Mouse (Mus musculus) liver, adult 2 months (tissue): ENCODE data around the gene Ankrd24. TPM values are rescaled to one million over a fixed set of nuclear protein-coding genes. Genes with fewer than 3 reads are reported as not detected.

ENCODE experiments used
- DNase-seq: peaks from one replicate; pipeline ENCODE4 v3.0.0-alpha.2; 2011; ENCODE audit warnings: low read depth, low spot score; ENCODE audit errors: extremely low read depth
- H3K27ac ChIP-seq: fragments of 200-500 bp; replicated peaks from 2 replicates; pipeline ENCODE4 v1.5.1; 2012; ENCODE audit warnings: low read depth, mild to moderate bottlenecking, control low read depth, inconsistent platforms, low read length; ENCODE audit not compliant: insufficient read depth
- H3K27me3 ChIP-seq: fragments of 200-500 bp; 2 replicates; pipeline ENCODE4 v1.6.1; 2012; ENCODE audit warnings: mild to moderate bottlenecking, moderate library complexity, low read length, inconsistent platforms; ENCODE audit not compliant: control insufficient read depth, insufficient read depth
- H3K36me3 ChIP-seq: fragments of 200-500 bp; 2 replicates; pipeline ENCODE4 v1.6.1; 2012; ENCODE audit warnings: low read length, inconsistent platforms; ENCODE audit not compliant: control insufficient read depth, insufficient read depth
- H3K4me1 ChIP-seq: fragments of 200-500 bp; 2 replicates; pipeline ENCODE4 v1.6.1; 2011; ENCODE audit warnings: low read length; ENCODE audit not compliant: control insufficient read depth, insufficient read depth
- H3K4me3 ChIP-seq: fragments of 200-500 bp; 2 replicates; pipeline ENCODE4 v1.5.1; 2011; ENCODE audit warnings: low read depth, mild to moderate bottlenecking, control low read depth, low read length, moderate library complexity; ENCODE audit not compliant: insufficient read depth
- H3K79me2 ChIP-seq: fragments of 200-500 bp; 2 replicates; pipeline ENCODE4 v1.6.1; 2012; ENCODE audit warnings: inconsistent platforms, mild to moderate bottlenecking, low read length, moderate library complexity; ENCODE audit not compliant: control insufficient read depth, insufficient read depth
- H3K9ac ChIP-seq: fragments of 200-500 bp; 2 replicates; pipeline ENCODE4 v1.6.1; 2012; ENCODE audit warnings: low read depth, mild to moderate bottlenecking, control low read depth, inconsistent platforms, low read length
- CTCF ChIP-seq: fragments of 200-500 bp; IDR thresholded peaks from 2 replicates; pipeline ENCODE4 v1.5.1; 2011; ENCODE audit warnings: low read depth, low read length, control low read depth
- POLR2A ChIP-seq: fragments of 200-500 bp; IDR thresholded peaks from 2 replicates; pipeline ENCODE4 v1.6.1; 2011; ENCODE audit warnings: low read length, control low read depth; ENCODE audit not compliant: insufficient read depth; ENCODE audit errors: extremely low read depth
- WGBS: fragments of 180-500 bp; shearing (Covaris S2); methylation state at CpG from one replicate; pipeline ENCODE4 v1.1.7; 2018; 5-methylcytosine and 5-hydroxymethylcytosine counted together
- polyA plus RNA-seq: library from polyadenylated mRNA; depleted of rRNA; stranded (reverse); fragments of >200 nt; gene quantifications from 2 replicates; pipeline ENCODE4 v1.2.3, GENCODE M21; 2012
- total RNA-seq: library from RNA; depleted of rRNA; stranded (reverse); fragments of >200 nt; gene quantifications from 2 replicates; pipeline ENCODE4 v1.2.3, GENCODE M21; 2014

The Ankrd24 gene
- total and polyA plus RNA-seq, 2 experiments: 6.6 to 19.5 TPM

- no peaks in the 10 kb centered on the region for H3K36me3 ChIP-seq
- no peak overlapping the region for H3K27ac ChIP-seq
- no peaks in the 10 kb centered on the region for H3K79me2 ChIP-seq
- TF ChIP-seq POLR2A (no peak), CTCF (no peak)
- H3K27me3 ChIP-seq: no peaks in the 10 kb centered on the region
- DNase-seq: no peak
- H3K9ac ChIP-seq: no peak overlapping the region
- WGBS: 56% methylated on average over 3 of the region's 3 CpGs
- H3K4me3 ChIP-seq: no peak overlapping the region
- peaks cover 6% of the 10 kb centered on the region; the same call in 1 of the 2 replicates for H3K4me1 ChIP-seq
Observed at GRCm38 (mm10) chr10:81598342-81598741, 30.0 kb upstream of the Ankrd24 start.

DNA sequence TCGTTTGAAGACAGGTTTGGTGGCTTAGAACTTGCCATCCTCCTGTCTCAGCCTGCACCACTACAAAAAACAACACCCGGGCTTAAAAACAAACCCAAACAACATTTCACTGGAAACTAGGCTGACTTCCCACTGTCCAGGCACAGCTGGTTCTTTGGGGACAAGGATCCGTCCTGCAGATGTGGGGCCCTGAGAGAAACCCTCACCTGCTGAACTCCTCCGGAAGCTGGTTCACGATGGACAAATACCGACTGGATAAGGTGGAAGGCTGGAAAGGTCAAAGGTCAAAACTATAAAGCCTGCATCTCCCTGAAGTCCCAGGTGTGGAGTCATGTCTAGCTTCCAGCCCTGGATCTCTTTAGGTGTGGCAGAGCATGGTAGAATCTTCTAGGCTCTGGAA is 29.5 kb upstream of the Ankrd24 start:
- Histone ChIP-seq H3K9ac (no peak overlapping the region), H3K79me2 (no peaks in the 10 kb centered on the region), H3K4me1 (peaks cover 6% of the 10 kb centered on the region; the same call in 1 of the 2 replicates), H3K27ac (no peak overlapping the region), H3K4me3 (no peak overlapping the region), H3K27me3 (no peaks in the 10 kb centered on the region), H3K36me3 (no peaks in the 10 kb centered on the region)
- no peak for DNase-seq
- TF ChIP-seq CTCF: no peak
- 25% methylated on average over 6 of the region's 6 CpGs for WGBS

DNA sequence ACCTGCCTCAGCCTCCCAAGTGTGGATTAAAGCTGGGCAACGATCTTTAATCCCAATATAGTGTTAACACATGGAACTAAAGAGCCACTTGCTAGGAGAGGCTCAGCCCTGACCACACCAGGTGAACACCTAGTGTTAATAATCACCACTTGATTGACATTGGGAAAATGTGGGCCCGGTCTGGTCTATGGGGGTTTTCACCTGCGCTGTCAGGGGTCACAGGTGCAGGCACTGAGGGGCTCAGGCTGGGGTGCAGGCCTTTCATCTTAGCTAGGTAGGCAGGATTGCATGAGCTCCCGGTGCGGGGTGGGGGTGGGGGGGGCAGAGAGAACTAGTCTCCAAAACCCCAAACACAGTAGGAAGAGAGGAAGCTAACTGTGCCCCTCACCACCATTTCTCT is 28.7 kb upstream of the Ankrd24 start:
- no peak overlapping the region for H3K9ac ChIP-seq
- 79% methylated on average over 5 of the region's 5 CpGs for WGBS
- no peak overlapping the region for H3K27ac ChIP-seq
- DNase-seq: no peak
- H3K79me2 ChIP-seq: no peaks in the 10 kb centered on the region
- no peaks in the 10 kb centered on the region for H3K27me3 ChIP-seq
- H3K4me1 ChIP-seq: peaks cover 7% of the 10 kb centered on the region
- H3K4me3 ChIP-seq: no peak overlapping the region
- H3K36me3 ChIP-seq: no peaks in the 10 kb centered on the region
- TF ChIP-seq POLR2A (no peak), CTCF (no peak)

- Histone ChIP-seq H3K4me3 (no peak overlapping the region), H3K4me1 (peaks cover 10% of the 10 kb centered on the region), H3K27ac (no peak overlapping the region), H3K9ac (no peak overlapping the region), H3K27me3 (no peaks in the 10 kb centered on the region), H3K79me2 (no peaks in the 10 kb centered on the region), H3K36me3 (no peaks in the 10 kb centered on the region)
- DNase-seq: no peak
- TF ChIP-seq POLR2A (no peak), CTCF (no peak)
- WGBS: 81% methylated on average over 10 of the region's 10 CpGs
Observed at GRCm38 (mm10) chr10:81600096-81600495, 28.2 kb upstream of the Ankrd24 start.

- peak; percentile 87 for DNase-seq
- H3K4me3 ChIP-seq: peak within 1 kb of the TSS; percentile 15; the same call in 1 of the 2 replicates
- H3K4me1 ChIP-seq: peaks cover 10% of the 10 kb centered on the region
- no peaks in the 10 kb centered on the region for H3K36me3 ChIP-seq
- under 1% methylated on average over 28 of the region's 28 CpGs for WGBS
- no peak for TF ChIP-seq CTCF
- no peak for TF ChIP-seq POLR2A
- no peaks in the 10 kb centered on the region for H3K27me3 ChIP-seq
- H3K27ac ChIP-seq: peak within 1 kb of the TSS; percentile 30
- peak within 1 kb of the TSS; percentile 47 for H3K9ac ChIP-seq
- H3K79me2 ChIP-seq: no peaks in the 10 kb centered on the region
Observed at GRCm38 (mm10) chr10:81600738-81601203, 27.6 kb upstream of the Ankrd24 start, which contains the start of gene Tle6. Gene Tle6 (minus strand): TSS chr10:81601073.

DNA sequence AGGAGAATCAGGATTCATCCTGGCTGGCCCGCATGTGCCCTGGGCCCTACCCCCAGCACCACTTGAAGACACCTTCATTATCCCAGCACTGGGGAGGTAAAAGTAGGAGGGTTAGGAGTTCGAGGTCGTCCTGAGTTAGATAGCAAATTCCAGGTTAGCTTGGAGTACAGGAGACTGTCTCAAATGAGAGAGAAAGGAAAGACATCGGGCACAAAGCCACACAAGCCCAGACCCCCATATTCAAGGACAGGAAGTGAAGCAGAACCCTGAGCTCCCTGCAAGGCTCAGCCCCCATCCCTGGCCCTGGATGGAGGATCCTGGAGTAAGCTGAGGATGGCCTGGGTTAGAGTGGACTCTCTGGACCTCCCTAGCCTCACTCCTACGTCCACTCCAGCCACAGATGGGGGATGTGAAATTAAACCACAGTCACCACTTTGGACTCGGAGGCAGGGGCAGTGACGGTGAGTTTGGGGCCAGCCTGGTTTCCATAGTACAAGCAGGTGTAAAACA is 26.9 kb upstream of the Ankrd24 start:
- DNase-seq: no peak
- 45% methylated on average over 7 of the region's 7 CpGs for WGBS
- no peak overlapping the region for H3K4me3 ChIP-seq
- peaks cover 10% of the 10 kb centered on the region for H3K4me1 ChIP-seq
- H3K27me3 ChIP-seq: no peaks in the 10 kb centered on the region
- TF ChIP-seq CTCF (no peak), POLR2A (no peak)
- H3K79me2 ChIP-seq: no peaks in the 10 kb centered on the region
- peak overlapping the region; percentile 47; the same call in 1 of the 2 replicates for H3K9ac ChIP-seq
- no peaks in the 10 kb centered on the region for H3K36me3 ChIP-seq
- peak overlapping the region; percentile 30 for H3K27ac ChIP-seq
